Mouse (Mus musculus) frontal cortex, adult 2 months (tissue): ENCODE results near the gene Necab2. TPM values are rescaled to one million over a fixed set of nuclear protein-coding genes. Genes with fewer than 3 reads are reported as not detected.

ENCODE experiments used
- DNase-seq, 2 experiments: peaks; one replicate each; pipeline ENCODE4 v3.0.0; 2022; ENCODE audit warnings: low spot score in 1 of 2; ENCODE audit errors: extremely low spot score in 1 of 2
- polyA plus RNA-seq: library from polyadenylated mRNA; depleted of rRNA; stranded (reverse); fragments of >200 nt; gene quantifications from 2 replicates; pipeline ENCODE4 v1.2.3, GENCODE M21; 2012; rRNA removed

Necab2 gene
- polyA plus RNA-seq, 1 experiment = 62.7 TPM

- no peak for DNase-seq
These were observed 65.2 kb downstream of the Necab2 start for GRCm38 (mm10) chr8:119511722-119512121.

- no peak for DNase-seq
These were observed 66.9 kb downstream of the Necab2 start for GRCm38 (mm10) chr8:119513405-119513804.

- no peak for DNase-seq
These were observed 68.4 kb downstream of the Necab2 start for GRCm38 (mm10) chr8:119514940-119515339.

GRCm38 (mm10) chr8:119515767-119516166, 69.2 kb downstream of the Necab2 start:
- no peak for DNase-seq

GRCm38 (mm10) chr8:119516674-119517073, 70.2 kb downstream of the Necab2 start:
- no peak for DNase-seq

GRCm38 (mm10) chr8:119520102-119520501, 73.6 kb downstream of the Necab2 start:
- DNase-seq = no peak

Other genes with a start within 250 kb of the Necab2 start
- 544 and 587 TPM in 2 replicates for gene Hsbp1, start 102.2 kb upstream of the Necab2 start, polyA plus RNA-seq
- gene Mlycd, start 51.8 kb upstream of the Necab2 start, polyA plus RNA-seq = 23.0 and 24.4 TPM in 2 replicates
- 1.7 and 1.8 TPM in 2 replicates for gene Osgin1, start 12.6 kb upstream of the Necab2 start, polyA plus RNA-seq
- 0.72 and 0.88 TPM in 2 replicates for gene Slc38a8, start 55.0 kb downstream of the Necab2 start, polyA plus RNA-seq
- gene Mbtps1, start 112.0 kb downstream of the Necab2 start, polyA plus RNA-seq = 65.4 and 70.7 TPM in 2 replicates
- gene Hsdl1, start 128.5 kb downstream of the Necab2 start, polyA plus RNA-seq = 36.3 and 38.5 TPM in 2 replicates
- 0.15 and 0.18 TPM in 2 replicates for gene Dnaaf1, start 128.5 kb downstream of the Necab2 start, polyA plus RNA-seq
- gene Taf1c, start 158.5 kb downstream of the Necab2 start, polyA plus RNA-seq = 15.3 and 16.3 TPM in 2 replicates
- gene Adad2, start 166.0 kb downstream of the Necab2 start, polyA plus RNA-seq = 0.08 TPM in 1 of 2 replicates, not detected in the other
- 3.1 and 4.9 TPM in 2 replicates for gene Kcng4, start 189.0 kb downstream of the Necab2 start, polyA plus RNA-seq
- gene Wfdc1, start 219.6 kb downstream of the Necab2 start, polyA plus RNA-seq = 18.2 and 24.3 TPM in 2 replicates